Mouse (Mus musculus) liver, embryonic 15.5 days (tissue): ENCODE data around the gene Cacna1d. TPM values are rescaled to one million over a fixed set of nuclear protein-coding genes. Genes with fewer than 3 reads are reported as not detected.
A peak's percentile ranks its signal among the peaks of the same experiment; 100 is the strongest.

Experiments used
- ATAC-seq: fragments of 200-750 bp; cut with Nextera tagmentation; 2 replicates; pipeline ENCODE4 v1.8.0; 2017; ENCODE audit warnings: moderate number of reproducible peaks, mild to moderate bottlenecking, moderate library complexity; ENCODE audit not compliant: insufficient read depth
- H3K27ac ChIP-seq: fragments of 300-500 bp; sonication (generic); replicated peaks from 2 replicates; pipeline ENCODE4 v1.5.1; 2015; ENCODE audit warnings: mild to moderate bottlenecking, inconsistent platforms
- H3K27me3 ChIP-seq: fragments of 300-500 bp; sonication (generic); 2 replicates; pipeline ENCODE4 v1.6.1; 2015; ENCODE audit warnings: mild to moderate bottlenecking, inconsistent platforms
- H3K36me3 ChIP-seq: fragments of 300-500 bp; sonication (generic); replicated peaks from 2 replicates; pipeline ENCODE4 v1.6.1; 2015; ENCODE audit warnings: moderate library complexity, mild to moderate bottlenecking, inconsistent platforms
- H3K4me1 ChIP-seq: fragments of 300-500 bp; sonication (generic); replicated peaks from 2 replicates; pipeline ENCODE4 v1.6.1; 2015; ENCODE audit warnings: inconsistent platforms
- H3K4me2 ChIP-seq: fragments of 300-500 bp; sonication (generic); 2 replicates; pipeline ENCODE4 v1.6.1; 2015; ENCODE audit warnings: moderate library complexity, mild to moderate bottlenecking, inconsistent platforms
- H3K4me3 ChIP-seq: fragments of 300-500 bp; sonication (generic); replicated peaks from 2 replicates; pipeline ENCODE4 v1.5.1; 2015; ENCODE audit warnings: mild to moderate bottlenecking, inconsistent platforms
- H3K9ac ChIP-seq: fragments of 300-500 bp; sonication (generic); 2 replicates; pipeline ENCODE4 v1.6.1; 2015; ENCODE audit warnings: moderate library complexity, mild to moderate bottlenecking, inconsistent platforms
- H3K9me3 ChIP-seq: fragments of 300-500 bp; sonication (generic); replicated peaks from 2 replicates; pipeline ENCODE4 v1.6.1; 2016; ENCODE audit warnings: inconsistent platforms
- WGBS: fragments of 180-500 bp; shearing (Covaris S2); methylation state at CpG from one replicate; pipeline ENCODE4 v1.1.7; 2015; ENCODE audit warnings: mixed read lengths; ENCODE audit not compliant: insufficient replicate concordance; 5-methylcytosine and 5-hydroxymethylcytosine counted together
- polyA plus RNA-seq: library from polyadenylated mRNA; unstranded; fragments of >200 nt; fragmentation: Nextera tagmentation; extraction: Ambion mirVana; gene quantifications from 2 replicates; pipeline ENCODE4 v1.2.1, GENCODE M21; 2015

Cacna1d gene
- polyA plus RNA-seq, 1 experiment from 2014 or later = 0.17 TPM

GRCm38 (mm10) chr14:30043356-30043940 lies 447.8 kb downstream of the Cacna1d start:
- no peak overlapping the region for H3K4me2 ChIP-seq
- WGBS = 54% methylated on average over 7 of the region's 7 CpGs
- H3K9ac ChIP-seq = no peak overlapping the region
- H3K9me3 ChIP-seq = no peaks in the 10 kb centered on the region
- no peak overlapping the region for H3K4me3 ChIP-seq
- no peaks in the 10 kb centered on the region for H3K36me3 ChIP-seq
- no peaks in the 10 kb centered on the region for H3K4me1 ChIP-seq
- no peak for ATAC-seq
- no peak overlapping the region for H3K27ac ChIP-seq
- no peaks in the 10 kb centered on the region for H3K27me3 ChIP-seq

GRCm38 (mm10) chr14:30041836-30042235 lies 449.4 kb downstream of the Cacna1d start:
- no peaks in the 10 kb centered on the region for H3K9me3 ChIP-seq
- 68% methylated on average over 9 of the region's 9 CpGs for WGBS
- no peak overlapping the region for H3K4me2 ChIP-seq
- 0 out of 2 replicates have a peak, but pooled peaks cover 5% of the 10 kb centered on the region for H3K36me3 ChIP-seq
- ATAC-seq = no peak
- no peak overlapping the region for H3K4me3 ChIP-seq
- no peak overlapping the region for H3K27ac ChIP-seq
- H3K27me3 ChIP-seq = no peaks in the 10 kb centered on the region
- no peaks in the 10 kb centered on the region for H3K4me1 ChIP-seq
- no peak overlapping the region for H3K9ac ChIP-seq

GRCm38 (mm10) chr14:30039413-30039812 lies 451.8 kb downstream of the Cacna1d start:
- no peaks in the 10 kb centered on the region for H3K4me1 ChIP-seq
- no peak overlapping the region for H3K27ac ChIP-seq
- 54% methylated on average over 4 of the region's 4 CpGs for WGBS
- no peak overlapping the region for H3K4me2 ChIP-seq
- no peaks in the 10 kb centered on the region for H3K27me3 ChIP-seq
- no peak overlapping the region for H3K9ac ChIP-seq
- 0 out of 2 replicates have a peak, but pooled peaks cover 9% of the 10 kb centered on the region for H3K36me3 ChIP-seq
- ATAC-seq = no peak
- H3K9me3 ChIP-seq = no peaks in the 10 kb centered on the region
- H3K4me3 ChIP-seq = no peak overlapping the region

GRCm38 (mm10) chr14:30038431-30038830 lies 452.8 kb downstream of the Cacna1d start:
- 72% methylated on average over 18 of the region's 18 CpGs for WGBS
- Histone ChIP-seq H3K36me3 (0 out of 2 replicates have a peak, but pooled peaks cover 9% of the 10 kb centered on the region), H3K9ac (no peak overlapping the region), H3K4me2 (no peak overlapping the region), H3K27ac (no peak overlapping the region), H3K4me3 (no peak overlapping the region), H3K9me3 (no peaks in the 10 kb centered on the region), H3K27me3 (no peaks in the 10 kb centered on the region), H3K4me1 (no peaks in the 10 kb centered on the region)
- no peak for ATAC-seq

- Histone ChIP-seq H3K9me3 (no peaks in the 10 kb centered on the region), H3K4me2 (no peak overlapping the region), H3K4me1 (no peaks in the 10 kb centered on the region), H3K9ac (no peak overlapping the region), H3K27ac (no peak overlapping the region), H3K27me3 (no peaks in the 10 kb centered on the region), H3K4me3 (no peak overlapping the region), H3K36me3 (0 out of 2 replicates have a peak, but pooled peaks cover 9% of the 10 kb centered on the region)
- WGBS = 48% methylated on average over 8 of the region's 8 CpGs
- no peak for ATAC-seq
Measured at GRCm38 (mm10) chr14:30033405-30033804, 457.9 kb downstream of the Cacna1d start.

GRCm38 (mm10) chr14:30027378-30027777 lies 463.9 kb downstream of the Cacna1d start:
- H3K4me2 ChIP-seq = no peak overlapping the region
- H3K9me3 ChIP-seq = no peaks in the 10 kb centered on the region
- no peak overlapping the region for H3K27ac ChIP-seq
- H3K36me3 ChIP-seq = no peaks in the 10 kb centered on the region
- no peaks in the 10 kb centered on the region for H3K4me1 ChIP-seq
- WGBS = 43% methylated on average over 2 of the region's 2 CpGs
- H3K4me3 ChIP-seq = no peak overlapping the region
- no peaks in the 10 kb centered on the region for H3K27me3 ChIP-seq
- H3K9ac ChIP-seq = no peak overlapping the region
- ATAC-seq = no peak

GRCm38 (mm10) chr14:30024387-30024786 lies 466.9 kb downstream of the Cacna1d start:
- no peaks in the 10 kb centered on the region for H3K27me3 ChIP-seq
- H3K36me3 ChIP-seq = no peaks in the 10 kb centered on the region
- WGBS = 8% methylated on average over 7 of the region's 7 CpGs
- ATAC-seq = no peak
- H3K4me1 ChIP-seq = no peaks in the 10 kb centered on the region
- H3K4me3 ChIP-seq = no peak overlapping the region
- no peaks in the 10 kb centered on the region for H3K9me3 ChIP-seq
- no peak overlapping the region for H3K4me2 ChIP-seq
- no peak overlapping the region for H3K9ac ChIP-seq
- no peak overlapping the region for H3K27ac ChIP-seq

- no peak for ATAC-seq
- Histone ChIP-seq H3K4me3 (no peak overlapping the region), H3K36me3 (no peaks in the 10 kb centered on the region), H3K9me3 (no peaks in the 10 kb centered on the region), H3K9ac (0 out of 2 replicates have a peak overlapping the region, but pooled peaks have one; percentile 8), H3K27ac (peak overlapping the region; percentile 41; the same call in 1 of the 2 replicates), H3K4me1 (no peaks in the 10 kb centered on the region), H3K27me3 (no peaks in the 10 kb centered on the region), H3K4me2 (no peak overlapping the region)
- WGBS = 55% methylated on average over 6 of the region's 6 CpGs
Measured at GRCm38 (mm10) chr14:30022471-30022870, 468.8 kb downstream of the Cacna1d start.

GRCm38 (mm10) chr14:30019792-30020575 lies 471.3 kb downstream of the Cacna1d start:
- H3K9ac ChIP-seq = no peak overlapping the region
- ATAC-seq = no peak

GRCm38 (mm10) chr14:30019375-30019774 lies 471.9 kb downstream of the Cacna1d start:
- Histone ChIP-seq H3K4me1 (no peaks in the 10 kb centered on the region), H3K27ac (no peak overlapping the region), H3K9ac (no peak overlapping the region), H3K9me3 (no peaks in the 10 kb centered on the region), H3K27me3 (no peaks in the 10 kb centered on the region), H3K4me2 (no peak overlapping the region), H3K4me3 (no peak overlapping the region), H3K36me3 (no peaks in the 10 kb centered on the region)
- WGBS = 84% methylated on average over 8 of the region's 8 CpGs
- ATAC-seq = no peak

More at GRCm38 (mm10) chr14:30019792-30020575, 471.3 kb downstream of the Cacna1d start:
- Histone ChIP-seq H3K9me3 (no peaks in the 10 kb centered on the region), H3K4me1 (no peaks in the 10 kb centered on the region), H3K27ac (no peak overlapping the region), H3K36me3 (no peaks in the 10 kb centered on the region), H3K4me3 (no peak overlapping the region), H3K4me2 (no peak overlapping the region), H3K27me3 (no peaks in the 10 kb centered on the region)
- WGBS = 48% methylated on average over 9 of the region's 9 CpGs

GRCm38 (mm10) chr14:30018846-30019245 lies 472.4 kb downstream of the Cacna1d start:
- Histone ChIP-seq H3K4me1 (no peaks in the 10 kb centered on the region), H3K4me3 (no peak overlapping the region), H3K27ac (no peak overlapping the region), H3K9ac (no peak overlapping the region), H3K4me2 (no peak overlapping the region), H3K27me3 (no peaks in the 10 kb centered on the region), H3K36me3 (no peaks in the 10 kb centered on the region), H3K9me3 (no peaks in the 10 kb centered on the region)
- 75% methylated on average over 6 of the region's 6 CpGs for WGBS
- ATAC-seq = no peak
